Mouse (Mus musculus) liver, postnatal 0 days (tissue): ENCODE measurements at regions not wholly inside any gene's neighbourhood (a gene's known extent, or its start where the extent isn't known, plus 50 kb on each side); places are given as distances from the start of the nearest gene placed in this dataset.
"Not testable (repeated sequence)": the region's sequence is repeated elsewhere in the genome, so short reads cannot be mapped to it uniquely, and the experiment has no call there.

Experiments
- ATAC-seq: fragments of 200-750 bp; cut with Nextera tagmentation; 2 replicates; pipeline ENCODE4 v1.8.0; 2017; ENCODE audit warnings: mild to moderate bottlenecking, moderate library complexity
- DNase-seq: peaks from one replicate; pipeline ENCODE4 v3.0.0-alpha.2; 2016
- H3K27ac ChIP-seq: fragments of 300-500 bp; sonication (generic); 2 replicates; pipeline ENCODE4 v1.5.1; 2014; ENCODE audit warnings: antibody characterized with exemption, moderate library complexity, mild to moderate bottlenecking, low read depth
- H3K27me3 ChIP-seq: fragments of 300-500 bp; sonication (generic); 2 replicates; pipeline ENCODE4 v1.6.1; 2014; ENCODE audit warnings: low read length, control low read depth, mixed read lengths; ENCODE audit not compliant: insufficient read depth
- H3K36me3 ChIP-seq: fragments of 300-500 bp; sonication (generic); replicated peaks from 2 replicates; pipeline ENCODE4 v1.6.1; 2014; ENCODE audit warnings: mild to moderate bottlenecking, control low read depth, low read length, moderate library complexity, mixed read lengths; ENCODE audit not compliant: insufficient read depth
- H3K4me1 ChIP-seq: fragments of 300-500 bp; sonication (generic); 2 replicates; pipeline ENCODE4 v1.6.1; 2014; ENCODE audit warnings: antibody characterized with exemption, mild to moderate bottlenecking, control low read depth; ENCODE audit not compliant: insufficient read depth
- H3K4me2 ChIP-seq: fragments of 300-500 bp; sonication (generic); 2 replicates; pipeline ENCODE4 v1.6.1; 2014; ENCODE audit warnings: low read depth, mild to moderate bottlenecking, low read length, moderate library complexity, mixed read lengths
- H3K4me3 ChIP-seq: fragments of 300-500 bp; sonication (generic); 2 replicates; pipeline ENCODE4 v1.5.1; 2014; ENCODE audit warnings: low read depth, low read length
- H3K9ac ChIP-seq: fragments of 300-500 bp; sonication (generic); replicated peaks from 2 replicates; pipeline ENCODE4 v1.6.1; 2014; ENCODE audit warnings: mild to moderate bottlenecking, moderate library complexity
- H3K9me3 ChIP-seq: fragments of 300-500 bp; sonication (generic); 2 replicates; pipeline ENCODE4 v1.6.1; 2016; ENCODE audit warnings: mild to moderate bottlenecking, control low read depth, low read length, mixed read lengths
- CTCF ChIP-seq: sonication (generic); IDR thresholded peaks from 2 replicates; pipeline ENCODE4 v1.5.1; 2016; ENCODE audit warnings: antibody characterized with exemption, low read depth
- EP300 ChIP-seq: IDR thresholded peaks from 2 replicates; pipeline ENCODE4 v1.6.1; 2016; ENCODE audit warnings: antibody characterized with exemption, low read depth, mild to moderate bottlenecking
- WGBS: fragments of 180-500 bp; shearing (Covaris S2); extraction: QIAGEN DNeasy Blood & Tissue Kit; methylation state at CpG from one replicate; pipeline ENCODE4 v1.1.7; 2014; ENCODE audit not compliant: insufficient replicate concordance; 5-methylcytosine and 5-hydroxymethylcytosine counted together

DNA sequence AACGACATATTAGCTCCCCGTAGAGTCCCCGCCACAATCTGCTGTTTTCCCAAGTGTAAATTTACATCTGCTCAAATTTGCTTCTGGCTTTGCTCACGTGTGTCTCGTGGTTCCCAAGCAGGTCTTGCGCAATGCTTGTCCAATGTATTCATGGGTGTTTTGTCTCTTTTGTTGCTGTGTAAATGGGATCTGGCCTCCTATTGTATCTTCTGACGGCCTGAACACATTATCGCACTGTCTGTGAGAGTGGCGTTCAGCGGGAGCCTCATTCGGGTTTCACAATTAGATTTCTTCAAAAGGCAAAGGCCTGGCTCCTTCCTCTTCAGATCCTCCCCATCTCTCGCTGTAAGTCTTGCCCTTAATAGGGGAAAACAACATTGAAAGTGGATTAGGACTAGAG is 274.5 kb downstream of the Fam19a5 start:
- 79% methylated on average over 12 of the region's 12 CpGs for whole genome bisulfite sequencing
- Histone ChIP-seq H3K4me2 (no peak overlapping the region), H3K36me3 (no peaks in the 10 kb centered on the region), H3K4me1 (no peaks in the 10 kb centered on the region), H3K9ac (no peak overlapping the region), H3K9me3 (no peaks in the 10 kb centered on the region), H3K27me3 (no peaks in the 10 kb centered on the region), H3K4me3 (no peak overlapping the region), H3K27ac (no peak overlapping the region)
- no peak for DNase-seq
- TF ChIP-seq EP300: no peak
- TF ChIP-seq CTCF: no peak
- no peak for ATAC-seq

DNA sequence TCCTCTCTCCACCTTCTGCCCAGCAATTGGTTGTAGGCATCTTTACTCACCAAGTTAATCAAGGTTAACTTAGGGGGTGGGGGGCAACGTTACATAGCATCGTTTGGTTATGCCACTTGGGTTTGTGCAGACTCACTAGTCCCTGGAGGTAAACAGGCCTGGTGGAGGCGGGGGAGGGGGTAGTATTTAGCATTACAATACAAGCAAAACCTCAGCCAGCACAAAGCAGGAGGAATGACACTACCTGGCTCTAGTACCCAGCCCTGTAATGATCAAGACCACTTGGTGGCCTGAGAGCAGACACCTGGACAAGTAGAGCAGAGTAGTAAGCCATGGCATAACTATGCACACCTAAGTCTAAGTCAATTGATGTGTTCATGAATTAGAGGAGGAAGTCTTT is 298.0 kb downstream of the Fam19a5 start:
- Histone ChIP-seq H3K9me3 (no peaks in the 10 kb centered on the region), H3K4me2 (no peak overlapping the region), H3K9ac (no peak overlapping the region), H3K27me3 (no peaks in the 10 kb centered on the region), H3K27ac (no peak overlapping the region), H3K4me3 (no peak overlapping the region), H3K4me1 (no peaks in the 10 kb centered on the region), H3K36me3 (no peaks in the 10 kb centered on the region)
- ATAC-seq: no peak
- WGBS: 48% methylated on average over 3 of the region's 3 CpGs
- no peak for DNase-seq
- TF ChIP-seq EP300: no peak
- TF ChIP-seq CTCF: no peak

DNA sequence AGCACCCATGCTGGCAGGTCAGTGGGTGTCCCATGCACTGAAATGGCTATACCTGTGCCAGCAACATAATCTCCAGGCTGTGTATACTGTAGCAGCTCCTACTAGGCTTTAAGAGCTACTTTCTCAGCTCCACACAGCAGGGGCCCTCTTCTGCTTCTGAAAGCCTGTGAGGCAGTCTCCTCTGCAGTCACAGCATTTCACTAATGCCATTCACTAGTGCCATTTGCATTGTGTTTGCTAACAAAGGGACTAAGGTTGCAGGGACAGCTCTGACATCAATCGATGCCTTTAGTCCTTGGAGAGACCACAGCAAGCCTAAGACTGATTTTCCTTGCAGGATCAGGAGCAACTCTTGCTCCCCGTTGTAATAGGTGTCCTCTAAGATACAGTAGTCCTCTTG is 315.0 kb downstream of the Fam19a5 start:
- Histone ChIP-seq H3K36me3 (no peaks in the 10 kb centered on the region), H3K4me2 (no peak overlapping the region), H3K9me3 (no peaks in the 10 kb centered on the region), H3K27me3 (no peaks in the 10 kb centered on the region), H3K9ac (no peak overlapping the region), H3K4me1 (no peaks in the 10 kb centered on the region), H3K4me3 (no peak overlapping the region), H3K27ac (no peak overlapping the region)
- no peak for ATAC-seq
- 25% methylated on average over 2 of the region's 2 CpGs for WGBS
- no peak for DNase-seq
- TF ChIP-seq EP300 (no peak), CTCF (no peak)

DNA sequence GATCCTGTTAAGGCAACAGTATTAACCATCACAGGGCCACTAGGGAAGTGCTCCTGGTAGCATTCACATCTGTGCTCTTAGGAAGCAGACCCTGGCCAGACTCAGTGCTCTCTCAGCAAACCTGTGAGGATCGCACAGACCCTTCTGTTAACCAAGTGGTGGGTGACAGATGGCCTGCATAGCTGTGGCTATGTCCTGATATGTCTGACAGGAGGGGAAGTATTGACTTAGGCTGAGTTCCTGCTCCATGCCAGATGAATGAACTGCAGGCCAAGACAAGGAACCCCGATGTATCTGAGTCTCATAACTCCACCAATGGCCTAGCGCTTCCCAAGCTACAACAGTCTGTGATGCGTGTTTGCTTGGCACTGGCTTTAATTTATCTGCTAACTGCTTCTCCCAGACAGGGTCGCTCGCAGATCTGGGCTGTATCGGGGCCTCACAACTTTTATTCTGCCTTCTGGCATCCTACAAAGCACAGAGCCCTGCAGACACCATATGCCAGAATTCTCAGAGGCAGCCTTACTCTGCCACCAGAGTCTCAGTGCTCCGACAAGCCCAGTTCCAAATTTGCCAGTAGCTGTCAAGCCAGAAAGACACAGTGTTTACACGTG is 332.3 kb downstream of the Fam19a5 start:
- Histone ChIP-seq H3K27ac (no peak overlapping the region), H3K4me3 (no peak overlapping the region), H3K4me1 (no peaks in the 10 kb centered on the region), H3K36me3 (no peaks in the 10 kb centered on the region), H3K4me2 (no peak overlapping the region), H3K9me3 (no peaks in the 10 kb centered on the region), H3K9ac (no peak overlapping the region), H3K27me3 (no peaks in the 10 kb centered on the region)
- 61% methylated on average over 9 of the region's 9 CpGs for WGBS
- no peak for DNase-seq
- no peak for TF ChIP-seq CTCF
- TF ChIP-seq EP300: no peak
- no peak for ATAC-seq

DNA sequence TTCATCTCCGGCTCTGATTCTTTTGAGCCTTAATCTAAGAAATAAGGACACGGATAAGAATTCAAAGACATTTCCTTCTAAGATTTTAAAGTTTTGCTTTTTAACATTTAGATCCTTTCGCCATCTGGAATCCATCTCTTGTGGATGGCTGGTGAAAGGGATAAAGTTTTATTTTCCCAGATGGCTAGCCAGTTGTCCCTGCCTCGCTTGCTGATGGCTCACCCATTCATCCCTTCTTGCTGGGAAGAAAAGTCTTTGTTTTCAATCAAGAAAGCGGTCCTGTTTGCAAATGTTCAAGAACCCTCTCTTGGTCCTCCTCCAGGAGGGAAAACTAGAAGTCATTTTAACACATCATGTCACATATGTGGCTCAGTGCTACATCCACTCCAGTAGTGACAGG is 346.8 kb downstream of the Fam19a5 start:
- Histone ChIP-seq H3K27me3 (no peaks in the 10 kb centered on the region), H3K27ac (no peak overlapping the region), H3K4me2 (no peak overlapping the region), H3K4me1 (no peaks in the 10 kb centered on the region), H3K4me3 (no peak overlapping the region), H3K36me3 (no peaks in the 10 kb centered on the region), H3K9me3 (no peaks in the 10 kb centered on the region), H3K9ac (no peak overlapping the region)
- no peak for DNase-seq
- no peak for TF ChIP-seq EP300
- TF ChIP-seq CTCF: no peak
- 75% methylated on average over 5 of the region's 5 CpGs for WGBS
- no peak for ATAC-seq

DNA sequence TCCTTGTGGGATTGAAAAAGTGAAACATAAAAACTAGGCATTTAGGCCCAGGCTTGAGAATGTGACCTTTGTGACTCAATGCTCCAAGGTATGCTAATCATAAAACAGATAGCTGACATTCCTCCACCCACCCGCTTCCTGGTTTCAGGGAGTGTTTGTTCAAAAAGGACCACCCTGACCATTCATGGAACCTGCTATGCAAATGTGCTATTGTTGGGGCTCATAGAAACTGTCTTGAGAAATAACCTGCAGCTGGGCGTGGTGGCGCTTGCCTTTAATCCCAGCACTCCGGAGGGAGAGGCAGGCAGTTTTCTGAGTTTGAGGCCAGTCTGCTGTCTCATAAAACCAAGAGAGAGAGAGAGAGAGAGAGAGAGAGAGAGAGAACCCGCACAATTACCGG is 350.8 kb downstream of the Fam19a5 start:
- not testable (repeated sequence) for H3K4me1 ChIP-seq, H3K27me3 ChIP-seq, DNase-seq, H3K4me2 ChIP-seq, H3K9ac ChIP-seq, ATAC-seq, H3K9me3 ChIP-seq, H3K27ac ChIP-seq, H3K36me3 ChIP-seq, H3K4me3 ChIP-seq
- WGBS: 79% methylated on average over 6 of the region's 6 CpGs

DNA sequence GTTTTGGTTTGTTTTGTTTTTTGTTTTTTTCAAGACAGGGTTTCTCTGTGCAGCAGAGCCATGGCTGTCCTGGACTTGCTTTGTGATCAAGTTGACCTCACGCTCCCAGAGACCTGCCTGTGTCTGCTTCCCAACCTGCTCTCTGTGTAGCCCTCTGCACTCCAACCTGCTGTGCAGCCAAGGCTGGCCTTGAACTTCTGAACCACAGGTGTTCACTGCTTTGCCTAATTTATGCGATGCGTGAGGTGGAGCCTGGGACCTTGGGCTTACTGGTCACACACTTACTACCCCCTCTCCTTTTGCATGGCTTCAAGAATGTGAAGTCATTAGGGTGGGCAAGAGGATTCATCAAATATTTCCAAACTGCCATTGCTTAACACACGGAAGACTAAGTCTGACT is 354.6 kb downstream of the Fam19a5 start:
- Histone ChIP-seq H3K27me3 (no peaks in the 10 kb centered on the region), H3K27ac (no peak overlapping the region), H3K4me3 (no peak overlapping the region), H3K9ac (no peak overlapping the region), H3K36me3 (no peaks in the 10 kb centered on the region), H3K9me3 (no peaks in the 10 kb centered on the region), H3K4me2 (no peak overlapping the region), H3K4me1 (no peaks in the 10 kb centered on the region)
- DNase-seq (no peak), ATAC-seq (no peak)
- TF ChIP-seq CTCF (no peak), EP300 (no peak)
- WGBS: 63% methylated on average over 4 of the region's 4 CpGs
